Mouse (Mus musculus) midbrain, embryonic 10.5 days (tissue): Measurements from ENCODE around the gene Nos3. TPM values are rescaled to one million over a fixed set of nuclear protein-coding genes. Genes with fewer than 3 reads are reported as not detected.

Source experiments
- DNase-seq: peaks from one replicate; pipeline ENCODE4 v3.0.0-alpha.2; 2017; ENCODE audit warnings: low spot score
- H3K27ac ChIP-seq: fragments of 300-500 bp; sonication (generic); replicated peaks from 2 replicates; pipeline ENCODE4 v1.5.1; 2016; ENCODE audit warnings: mild to moderate bottlenecking
- H3K27me3 ChIP-seq: fragments of 300-500 bp; sonication (generic); 2 replicates; pipeline ENCODE4 v1.6.1; 2016; ENCODE audit warnings: low read depth, mild to moderate bottlenecking; ENCODE audit not compliant: poor library complexity, severe bottlenecking
- H3K36me3 ChIP-seq: fragments of 300-500 bp; sonication (generic); 2 replicates; pipeline ENCODE4 v1.6.1; 2016; ENCODE audit warnings: mild to moderate bottlenecking, moderate library complexity
- H3K4me1 ChIP-seq: fragments of 300-500 bp; sonication (generic); 2 replicates; pipeline ENCODE4 v1.6.1; 2016
- H3K4me3 ChIP-seq: fragments of 300-500 bp; sonication (generic); 2 replicates; pipeline ENCODE4 v1.5.1; 2016; ENCODE audit warnings: mild to moderate bottlenecking, moderate library complexity
- H3K9me3 ChIP-seq: fragments of 300-500 bp; sonication (generic); replicated peaks from 2 replicates; pipeline ENCODE4 v1.6.1; 2016; ENCODE audit warnings: mild to moderate bottlenecking
- WGBS: fragments of 180-500 bp; shearing (Covaris S2); methylation state at CpG from one replicate; pipeline ENCODE4 v1.1.7; 2016; 5-methylcytosine and 5-hydroxymethylcytosine counted together
- polyA plus RNA-seq: library from polyadenylated mRNA; unstranded; fragments of >200 nt; fragmentation: Nextera tagmentation; extraction: Ambion mirVana; gene quantifications from 2 replicates; pipeline ENCODE4 v1.2.1, GENCODE M21; 2016

Nos3 gene
- polyA plus RNA-seq, 1 experiment from 2014 or later: 7.9 TPM

GRCm38 (mm10) chr5:24427981-24428402 lies 63.4 kb downstream of the Nos3 start:
- H3K4me1 ChIP-seq: peaks cover 59% of the 10 kb centered on the region
- no peaks in the 10 kb centered on the region for H3K9me3 ChIP-seq
- peaks cover 29% of the 10 kb centered on the region for H3K27me3 ChIP-seq
- H3K4me3 ChIP-seq: peak overlapping the region; percentile 76
- peaks cover 40% of the 10 kb centered on the region for H3K36me3 ChIP-seq
- DNase-seq: peak; percentile 42
- peak overlapping the region; percentile 65; the same call in 1 of the 2 replicates for H3K27ac ChIP-seq
- WGBS: 4% methylated on average over 15 of the region's 15 CpGs

GRCm38 (mm10) chr5:24428596-24428995 lies 64.0 kb downstream of the Nos3 start:
- Histone ChIP-seq H3K4me1 (peaks cover 58% of the 10 kb centered on the region), H3K4me3 (peak overlapping the region; percentile 76), H3K27me3 (peaks cover 29% of the 10 kb centered on the region), H3K9me3 (no peaks in the 10 kb centered on the region), H3K27ac (peak overlapping the region; percentile 65; the same call in 1 of the 2 replicates), H3K36me3 (peaks cover 46% of the 10 kb centered on the region)
- WGBS: 9% methylated on average over 9 of the region's 9 CpGs
- no peak for DNase-seq

- WGBS: 89% methylated on average over 8 of the region's 8 CpGs
- peaks cover 5% of the 10 kb centered on the region for H3K4me1 ChIP-seq
- H3K27ac ChIP-seq: no peak overlapping the region
- no peaks in the 10 kb centered on the region for H3K9me3 ChIP-seq
- peaks cover 96% of the 10 kb centered on the region for H3K36me3 ChIP-seq
- 0 out of 2 replicates have a peak, but pooled peaks cover 3% of the 10 kb centered on the region for H3K27me3 ChIP-seq
- no peak overlapping the region for H3K4me3 ChIP-seq
- no peak for DNase-seq
These were observed 69.4 kb downstream of the Nos3 start for GRCm38 (mm10) chr5:24433993-24434392.

Other genes with a start within 250 kb of the Nos3 start
- 19.8 and 21.9 TPM in 2 replicates for gene Nupl2, start 199.8 kb upstream of the Nos3 start, polyA plus RNA-seq
- gene Kcnh2, start 13.2 kb upstream of the Nos3 start, polyA plus RNA-seq: 27.1 and 35.3 TPM in 2 replicates
- 0.31 and 0.72 TPM in 2 replicates for gene Atg9b, start 27.3 kb downstream of the Nos3 start, polyA plus RNA-seq
- 62.9 and 64.6 TPM in 2 replicates for gene Abcb8, start 28.9 kb downstream of the Nos3 start, polyA plus RNA-seq
- gene Asic3, start 48.6 kb downstream of the Nos3 start, polyA plus RNA-seq: 0.19 and 0.31 TPM in 2 replicates
- gene Cdk5, start 58.7 kb downstream of the Nos3 start, polyA plus RNA-seq: 49.0 and 61.6 TPM in 2 replicates
- 32.9 and 33.3 TPM in 2 replicates for gene Slc4a2, start 59.0 kb downstream of the Nos3 start, polyA plus RNA-seq
- 107 and 113 TPM in 2 replicates for gene Fastk, start 80.5 kb downstream of the Nos3 start, polyA plus RNA-seq
- gene Tmub1, start 83.0 kb downstream of the Nos3 start, polyA plus RNA-seq: 30.9 and 32.9 TPM in 2 replicates
- 27.6 and 31.2 TPM in 2 replicates for gene Agap3, start 87.4 kb downstream of the Nos3 start, polyA plus RNA-seq
- gene Gbx1, start 162.4 kb downstream of the Nos3 start, polyA plus RNA-seq: not detected in 2 replicates
- gene Asb10, start 176.2 kb downstream of the Nos3 start, polyA plus RNA-seq: 0.06 and 0.15 TPM in 2 replicates
- 0.05 TPM in 1 of 2 replicates, not detected in the other for gene 4931409K22Rik, start 192.0 kb downstream of the Nos3 start, polyA plus RNA-seq
- gene Abcf2, start 212.7 kb downstream of the Nos3 start, polyA plus RNA-seq: 160 and 170 TPM in 2 replicates
- gene Chpf2, start 221.9 kb downstream of the Nos3 start, polyA plus RNA-seq: 14.8 and 19.7 TPM in 2 replicates